Mouse (Mus musculus) embryonic facial prominence, embryonic 11.5 days (tissue): Measurements from ENCODE around the gene Mtfr1l. TPM values are rescaled to one million over a fixed set of nuclear protein-coding genes. Genes with fewer than 3 reads are reported as not detected.

Experiments used
- ATAC-seq: fragments of 200-750 bp; cut with Nextera tagmentation; replicated peaks from 2 replicates; pipeline ENCODE4 v1.8.0; 2017; ENCODE audit warnings: low read depth; ENCODE audit not compliant: insufficient number of reproducible peaks, low FRiP score, low TSS enrichment
- DNase-seq: peaks from one replicate; pipeline ENCODE4 v3.0.0-alpha.2; 2015; ENCODE audit warnings: low spot score
- H3K27ac ChIP-seq: fragments of 300-500 bp; sonication (generic); replicated peaks from 2 replicates; pipeline ENCODE4 v1.5.1; 2014; ENCODE audit warnings: mild to moderate bottlenecking, low read depth, low read length, control low read depth
- H3K27me3 ChIP-seq: fragments of 300-500 bp; sonication (generic); 2 replicates; pipeline ENCODE4 v1.6.1; 2014; ENCODE audit warnings: mild to moderate bottlenecking, low read length, moderate library complexity, mixed read lengths; ENCODE audit not compliant: control insufficient read depth, insufficient read depth
- H3K36me3 ChIP-seq: fragments of 300-500 bp; sonication (generic); replicated peaks from 2 replicates; pipeline ENCODE4 v1.6.1; 2014; ENCODE audit warnings: low read depth, mild to moderate bottlenecking, low read length, moderate library complexity, mixed read lengths; ENCODE audit not compliant: control insufficient read depth, insufficient read depth
- H3K4me1 ChIP-seq: fragments of 300-500 bp; sonication (generic); 2 replicates; pipeline ENCODE4 v1.6.1; 2014; ENCODE audit warnings: low read length, mixed read lengths; ENCODE audit not compliant: control insufficient read depth, insufficient read depth
- H3K4me2 ChIP-seq: fragments of 300-500 bp; sonication (generic); 2 replicates; pipeline ENCODE4 v1.6.1; 2014; ENCODE audit warnings: low read depth, mild to moderate bottlenecking, control low read depth, low read length, moderate library complexity
- H3K4me3 ChIP-seq: fragments of 300-500 bp; sonication (generic); 2 replicates; pipeline ENCODE4 v1.5.1; 2014; ENCODE audit warnings: low read depth, low read length, control low read depth
- H3K9ac ChIP-seq: fragments of 300-500 bp; sonication (generic); replicated peaks from 2 replicates; pipeline ENCODE4 v1.6.1; 2014; ENCODE audit warnings: mild to moderate bottlenecking, control low read depth, low read length
- H3K9me3 ChIP-seq: fragments of 300-500 bp; sonication (generic); replicated peaks from 2 replicates; pipeline ENCODE4 v1.6.1; 2016; ENCODE audit warnings: mild to moderate bottlenecking, low read length, inconsistent platforms, mixed read lengths; ENCODE audit not compliant: control insufficient read depth
- WGBS: fragments of 180-500 bp; shearing (Covaris S2); extraction: QIAGEN DNeasy Blood & Tissue Kit; methylation state at CpG from one replicate; pipeline ENCODE4 v1.1.7; 2014; 5-methylcytosine and 5-hydroxymethylcytosine counted together
- polyA plus RNA-seq: library from polyadenylated mRNA; unstranded; fragments of >200 nt; fragmentation: Nextera tagmentation; extraction: Ambion mirVana; gene quantifications from 2 replicates; pipeline ENCODE4 v1.2.1, GENCODE M21; 2014

The Mtfr1l gene
- polyA plus RNA-seq, 1 experiment from 2014 or later = 138 TPM

DNA sequence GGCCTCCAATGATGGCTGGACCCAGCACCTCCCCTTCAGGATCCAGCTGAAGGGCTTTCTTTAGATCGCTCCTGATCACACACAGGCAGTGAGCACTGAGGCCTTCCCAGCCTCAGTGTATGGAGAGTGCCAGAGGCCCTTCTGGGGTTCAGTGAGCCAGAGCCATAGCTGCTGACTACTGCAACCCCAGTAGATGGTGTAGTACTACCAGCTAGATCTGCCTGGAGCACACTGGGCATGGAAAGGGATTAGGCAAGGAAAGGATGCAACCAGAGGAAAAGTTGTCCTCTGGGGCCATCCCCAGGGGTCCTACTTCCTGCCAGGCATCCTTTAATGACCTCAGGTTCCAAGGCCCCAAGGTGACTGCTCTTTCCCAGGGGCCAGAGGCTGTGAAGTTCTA, 18.4 kb upstream of the Mtfr1l start:
- Histone ChIP-seq H3K27ac (no peak overlapping the region), H3K27me3 (no peaks in the 10 kb centered on the region), H3K4me3 (no peak overlapping the region), H3K4me1 (no peaks in the 10 kb centered on the region), H3K9ac (no peak overlapping the region), H3K9me3 (peaks cover 9% of the 10 kb centered on the region), H3K36me3 (peaks cover 10% of the 10 kb centered on the region), H3K4me2 (no peak overlapping the region)
- DNase-seq (no peak), ATAC-seq (no peak)
- WGBS = 82% methylated on average over 1 of the region's 1 CpGs

DNA sequence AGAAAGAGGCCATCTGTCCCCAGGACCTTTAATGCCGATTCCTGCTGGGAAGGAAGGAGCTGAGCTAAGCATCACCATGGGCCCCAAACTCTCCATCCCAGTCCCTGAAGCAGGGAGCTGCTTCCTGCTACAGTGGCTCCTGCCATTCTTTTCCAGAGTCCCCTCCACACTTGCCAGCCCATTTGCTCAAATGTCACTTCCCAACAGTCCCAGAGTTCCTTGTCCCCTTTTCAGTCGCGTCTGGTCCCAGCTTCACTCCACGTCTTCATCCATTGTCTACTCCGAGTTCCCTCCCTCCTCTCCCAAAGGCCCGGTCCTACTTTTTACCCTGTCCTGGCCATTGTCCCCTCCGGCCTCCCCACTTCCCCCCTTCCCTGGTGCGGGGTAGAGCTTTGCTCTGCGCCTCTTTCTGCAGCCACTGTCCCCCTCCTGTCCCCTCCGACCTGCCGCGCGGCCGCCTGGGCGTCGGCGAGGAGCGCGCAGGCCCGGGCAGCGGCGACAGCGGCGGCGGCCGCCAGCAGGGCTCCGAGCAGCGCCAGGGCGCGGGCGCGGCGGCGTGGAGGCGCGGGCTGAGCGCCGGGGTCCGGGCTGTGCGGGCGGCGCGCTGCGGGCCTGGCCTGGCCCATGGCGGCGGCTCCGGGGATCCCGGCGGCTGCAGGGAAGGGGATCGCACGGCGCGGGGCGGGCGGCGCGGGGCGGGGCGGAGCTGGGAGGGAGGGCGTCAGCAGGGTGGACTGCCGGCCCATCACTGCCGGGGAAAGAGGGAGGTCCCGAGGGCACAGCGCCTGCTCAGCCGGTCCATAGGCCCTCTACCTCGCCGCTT, 16.5 kb upstream of the Mtfr1l start, which contains the start of gene Selenon:
TSS of gene Selenon (minus strand) at position 673 of the 823 bp plus-strand sequence.
- DNase-seq = peak; percentile 75
- peak within 1 kb of the TSS; percentile 97 for H3K9ac ChIP-seq
- H3K9me3 ChIP-seq = peaks cover 9% of the 10 kb centered on the region
- peak within 1 kb of the TSS; percentile 75 for H3K4me2 ChIP-seq
- WGBS = under 1% methylated on average over 65 of the region's 67 CpGs
- no peaks in the 10 kb centered on the region for H3K4me1 ChIP-seq
- peaks cover 10% of the 10 kb centered on the region for H3K36me3 ChIP-seq
- no peaks in the 10 kb centered on the region for H3K27me3 ChIP-seq
- peak; percentile 77 for ATAC-seq
- H3K4me3 ChIP-seq = peak within 1 kb of the TSS; percentile 75
- H3K27ac ChIP-seq = peak within 1 kb of the TSS; percentile 66

DNA sequence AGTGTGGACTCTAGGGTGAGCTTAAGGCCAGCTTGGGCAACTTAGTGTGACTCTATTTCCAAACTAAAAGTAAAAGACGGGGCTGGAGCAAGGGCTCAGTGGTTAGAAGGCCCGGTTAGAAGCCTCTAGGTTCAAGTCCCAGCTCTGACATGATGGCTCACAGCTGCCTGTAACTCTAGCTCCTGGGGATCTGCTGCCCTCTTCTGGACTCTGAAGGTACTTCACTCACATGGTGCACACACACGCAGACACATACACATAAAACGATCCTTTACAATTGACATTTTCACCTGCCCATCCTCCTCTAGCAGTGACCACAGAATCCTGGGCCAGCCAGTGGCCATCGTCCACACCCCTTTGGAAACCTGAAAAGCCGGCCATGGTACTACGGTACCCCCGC, 14.7 kb upstream of the Mtfr1l start:
- H3K4me3 ChIP-seq = no peak overlapping the region
- no peak overlapping the region for H3K4me2 ChIP-seq
- no peaks in the 10 kb centered on the region for H3K4me1 ChIP-seq
- H3K27me3 ChIP-seq = no peaks in the 10 kb centered on the region
- DNase-seq = no peak
- ATAC-seq = no peak
- peaks cover 10% of the 10 kb centered on the region for H3K36me3 ChIP-seq
- H3K9me3 ChIP-seq = peaks cover 9% of the 10 kb centered on the region
- no peak overlapping the region for H3K9ac ChIP-seq
- no peak overlapping the region for H3K27ac ChIP-seq
- WGBS = 98% methylated on average over 8 of the region's 8 CpGs

DNA sequence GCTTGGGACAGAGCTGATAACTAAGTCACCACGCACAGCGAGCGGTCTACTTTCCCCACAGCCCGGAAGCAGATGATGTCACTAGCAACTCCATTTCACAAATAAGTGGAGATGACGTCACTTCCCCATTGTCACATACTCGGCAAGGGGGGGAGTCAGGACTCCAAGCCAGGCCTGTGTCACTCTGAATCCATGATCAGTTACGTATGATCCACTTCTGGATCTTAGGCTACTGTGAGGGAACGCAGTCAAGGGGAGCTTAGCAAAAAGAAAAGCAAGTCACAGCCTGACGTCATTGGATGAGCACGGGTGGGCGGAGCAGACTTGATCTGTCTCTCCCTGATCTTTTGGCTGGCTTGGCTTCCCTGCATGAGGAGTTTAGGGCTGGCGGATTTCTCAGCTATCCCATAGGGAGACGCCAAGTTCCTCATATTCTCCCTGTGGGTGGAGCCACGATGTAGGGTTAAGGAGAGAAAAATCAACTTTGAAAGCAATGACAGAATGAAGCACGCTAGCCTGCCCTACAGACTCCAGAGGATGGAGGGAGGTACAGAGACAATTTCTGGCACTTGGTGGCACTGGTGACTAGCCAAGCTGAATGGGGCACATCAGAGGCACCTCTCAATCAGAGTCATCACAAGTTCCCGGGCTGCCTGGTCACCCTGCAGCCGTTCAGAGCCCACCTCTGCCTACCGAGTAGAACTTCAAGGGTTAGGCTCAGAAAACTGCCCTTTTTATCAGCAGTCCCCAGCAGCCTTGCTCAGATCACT, 13.2 kb upstream of the Mtfr1l start:
- Histone ChIP-seq H3K9ac (no peak overlapping the region), H3K36me3 (peaks cover 10% of the 10 kb centered on the region), H3K27me3 (no peaks in the 10 kb centered on the region), H3K9me3 (peaks cover 9% of the 10 kb centered on the region), H3K4me1 (no peaks in the 10 kb centered on the region), H3K4me3 (no peak overlapping the region), H3K4me2 (no peak overlapping the region), H3K27ac (no peak overlapping the region)
- 76% methylated on average over 18 of the region's 18 CpGs for WGBS
- DNase-seq (no peak), ATAC-seq (no peak)

DNA sequence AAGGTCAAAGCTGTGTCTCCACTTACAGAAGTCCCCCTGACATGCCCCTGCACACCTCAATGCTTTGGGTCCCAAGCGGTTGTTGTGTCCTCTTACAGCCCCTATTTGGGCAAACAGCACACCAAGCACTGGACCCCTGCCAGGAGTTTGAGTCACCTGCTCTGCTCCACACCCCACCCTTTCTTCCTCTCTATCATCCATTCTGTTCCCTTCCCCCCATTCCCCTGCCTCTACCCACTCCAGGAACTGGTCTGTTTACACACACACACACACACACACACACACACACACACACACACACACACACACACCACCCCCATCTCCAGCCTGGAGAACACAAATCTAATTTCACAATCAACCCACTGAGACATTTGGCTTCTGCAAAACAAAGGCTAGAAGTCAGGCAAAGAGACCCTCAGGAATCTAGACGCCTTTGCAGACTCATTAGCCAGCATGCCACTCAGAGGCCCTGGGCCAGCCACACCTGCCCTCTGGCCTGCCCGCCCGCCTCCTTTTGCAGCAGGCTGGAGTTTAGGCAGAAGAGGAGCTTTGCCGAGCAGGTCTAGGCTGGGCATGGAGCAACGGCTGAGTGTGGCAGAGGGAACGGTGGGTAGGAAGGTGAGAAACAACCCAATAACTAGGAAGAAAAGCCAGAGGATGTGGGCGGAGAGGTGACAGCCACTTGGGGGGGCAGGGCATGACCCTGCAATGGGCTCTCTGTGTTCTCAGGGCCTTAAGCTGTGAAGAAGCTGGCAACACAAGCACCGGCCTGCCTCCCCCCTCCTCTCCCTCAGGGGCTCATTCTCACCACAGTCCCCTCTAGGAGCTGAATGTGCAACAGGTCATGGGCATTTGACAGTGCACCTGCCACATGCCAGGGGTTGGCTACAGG, 11.9 kb upstream of the Mtfr1l start:
- H3K4me2 ChIP-seq = no peak overlapping the region
- no peak overlapping the region for H3K27ac ChIP-seq
- H3K9ac ChIP-seq = no peak overlapping the region
- no peak for ATAC-seq
- H3K36me3 ChIP-seq = peaks cover 10% of the 10 kb centered on the region
- no peaks in the 10 kb centered on the region for H3K4me1 ChIP-seq
- H3K4me3 ChIP-seq = no peak overlapping the region
- H3K27me3 ChIP-seq = no peaks in the 10 kb centered on the region
- peaks cover 9% of the 10 kb centered on the region for H3K9me3 ChIP-seq
- WGBS = 73% methylated on average over 9 of the region's 9 CpGs
- DNase-seq = no peak

DNA sequence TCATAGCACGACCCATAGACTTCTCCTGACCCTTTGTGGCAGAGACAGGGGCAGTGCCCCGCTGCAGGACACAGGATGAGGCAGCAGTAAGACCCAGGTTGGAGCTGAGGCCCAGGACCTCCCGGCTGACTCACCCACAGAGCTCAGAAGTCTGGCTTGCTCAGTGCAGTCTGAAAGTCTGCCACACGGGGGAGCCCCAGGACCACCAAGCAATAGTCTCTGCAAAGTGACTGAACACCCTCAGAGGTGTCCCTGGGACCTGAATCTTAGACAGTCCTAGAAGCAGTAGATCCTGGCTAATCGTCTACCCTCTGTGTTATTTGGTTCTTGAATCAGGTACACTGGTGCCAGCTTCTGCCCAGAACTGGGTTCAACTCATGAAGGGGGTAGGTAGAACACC, 8.1 kb upstream of the Mtfr1l start:
- H3K9me3 ChIP-seq = no peaks in the 10 kb centered on the region
- H3K27me3 ChIP-seq = no peaks in the 10 kb centered on the region
- no peak overlapping the region for H3K9ac ChIP-seq
- H3K27ac ChIP-seq = no peak overlapping the region
- no peak overlapping the region for H3K4me2 ChIP-seq
- 11% methylated on average over 5 of the region's 5 CpGs for WGBS
- peak; percentile 47; the same call in 1 of the 2 replicates for ATAC-seq
- peaks cover 3% of the 10 kb centered on the region; the same call in 1 of the 2 replicates for H3K36me3 ChIP-seq
- DNase-seq = peak; percentile 90
- no peaks in the 10 kb centered on the region for H3K4me1 ChIP-seq
- no peak overlapping the region for H3K4me3 ChIP-seq

DNA sequence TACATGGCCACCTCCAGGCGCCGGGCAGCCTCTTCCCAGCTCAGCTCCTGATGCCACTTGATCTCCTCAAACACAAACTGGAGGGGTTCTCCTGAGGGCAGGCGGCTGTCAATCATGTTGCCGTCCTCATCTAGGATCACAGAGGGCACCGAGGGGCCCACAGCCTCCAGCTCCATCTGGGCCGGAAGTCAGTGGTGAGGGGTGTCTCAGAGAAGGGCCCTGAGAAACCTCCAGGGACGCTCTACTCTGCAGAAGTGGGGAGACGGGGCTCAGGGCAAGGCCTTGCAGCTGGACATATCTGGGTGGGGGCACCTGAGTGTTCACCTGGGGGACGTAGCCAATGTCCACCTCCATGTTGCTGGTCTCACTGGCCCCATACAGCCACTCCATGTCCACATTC, 7.5 kb upstream of the Mtfr1l start:
- no peaks in the 10 kb centered on the region for H3K4me1 ChIP-seq
- ATAC-seq (no peak), DNase-seq (no peak)
- H3K9me3 ChIP-seq = no peaks in the 10 kb centered on the region
- H3K27me3 ChIP-seq = no peaks in the 10 kb centered on the region
- H3K36me3 ChIP-seq = peaks cover 3% of the 10 kb centered on the region; the same call in 1 of the 2 replicates
- H3K27ac ChIP-seq = no peak overlapping the region
- H3K4me3 ChIP-seq = no peak overlapping the region
- no peak overlapping the region for H3K9ac ChIP-seq
- no peak overlapping the region for H3K4me2 ChIP-seq
- WGBS = 86% methylated on average over 9 of the region's 9 CpGs
